Mouse (Mus musculus): ENCODE data around the gene Scgb2b18.
"Not testable (repeated sequence)": the region's sequence is repeated elsewhere in the genome, so short reads cannot be mapped to it uniquely, and the experiment has no call there.

- not testable (repeated sequence) for TF ChIP-seq EP300 (IDR thresholded peaks at IDR 0.05; ENCODE audit: insufficient read depth, low read depth, low read length); CTCF (IDR thresholded peaks at IDR 0.05; ENCODE audit: low read depth, low read length)
These were observed at the start of gene Scgb2b18 for GRCm38 (mm10) chr7:33173764-33174163.

Measured in ES-Bruce4 (cell line).